Mouse (Mus musculus): ENCODE measurements at regions not wholly inside any gene's neighbourhood (a gene's known extent, or its start where the extent isn't known, plus 50 kb on each side); places are given as distances from the start of the nearest gene placed in this dataset.

DNA sequence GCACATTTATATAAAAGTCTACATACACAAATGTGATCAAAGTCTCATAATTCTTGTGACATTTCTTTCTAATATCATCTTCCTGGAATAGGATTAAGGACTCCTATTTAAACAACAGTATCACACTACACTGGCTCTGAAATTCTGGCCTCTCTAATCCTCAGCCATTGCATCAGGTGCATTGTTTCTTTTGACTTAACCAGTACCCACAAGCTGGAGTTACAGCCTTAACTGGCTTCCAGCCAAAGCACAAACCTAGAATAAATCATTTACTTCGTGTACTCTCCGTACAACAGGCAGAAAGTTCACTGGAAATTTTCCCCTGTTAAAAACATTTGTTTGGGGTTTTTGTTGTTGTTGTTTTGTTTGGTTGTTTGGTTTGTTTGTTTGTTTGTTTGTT is 773.9 kb upstream of the Pcdh7 start:
- no peak for DNase-seq (ENCODE audit: low read depth, low spot score)

DNA sequence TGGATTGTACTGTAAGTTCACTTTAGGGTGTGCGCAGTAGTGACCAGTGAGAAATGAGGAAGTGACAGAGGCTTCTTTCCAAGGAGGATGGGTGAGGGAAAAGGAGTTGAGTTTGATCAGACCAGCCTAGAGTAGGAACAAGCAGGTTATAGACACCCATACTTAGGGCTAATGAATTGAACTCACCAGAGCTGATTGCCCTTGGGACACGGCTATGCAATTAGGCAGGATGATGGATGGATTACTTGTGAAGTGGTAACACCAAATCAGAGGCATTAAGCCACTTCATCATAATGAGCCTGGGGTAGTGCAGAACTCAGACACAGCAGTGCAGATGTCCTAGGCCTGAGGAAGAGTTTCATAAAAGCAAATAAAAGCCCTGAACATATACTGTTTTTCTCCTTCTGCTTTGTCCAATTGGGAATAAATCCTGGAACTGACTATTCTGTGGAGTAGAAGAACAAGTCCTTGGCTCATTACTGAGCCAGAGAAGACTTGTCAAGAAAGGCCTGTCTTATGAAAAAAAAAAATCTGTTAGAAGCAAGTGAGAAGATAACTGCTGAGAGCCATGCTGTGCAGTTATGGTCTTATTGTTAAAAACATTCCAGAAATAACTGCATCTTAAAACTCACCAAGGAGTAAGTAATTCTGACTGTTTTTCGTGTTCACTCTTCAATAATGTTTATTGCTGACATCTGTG is 764.8 kb upstream of the Pcdh7 start:
- peak; percentile 31 for DNase-seq (ENCODE audit: low read depth, low spot score)
